ENCODE assay signal across 22 mouse cellular contexts in the genomic region with DNA sequence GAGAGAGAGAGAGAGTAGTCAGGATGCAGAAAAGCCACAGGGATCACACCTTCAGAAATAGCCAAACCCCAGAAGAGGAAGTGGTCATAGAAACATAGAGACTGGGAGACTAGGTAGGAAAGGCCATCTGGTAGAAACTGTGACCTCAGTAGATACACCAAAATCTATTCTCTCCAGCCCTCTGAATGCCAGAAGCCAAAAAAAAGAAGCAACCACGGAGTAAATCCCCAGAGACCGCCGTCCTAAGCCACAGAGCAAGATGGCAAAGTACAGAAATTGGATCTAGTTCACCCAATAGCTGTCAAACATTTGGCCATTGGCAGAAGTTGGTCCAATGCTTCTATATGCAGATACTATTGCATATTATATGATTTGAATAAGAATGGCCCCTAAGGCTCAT.
DNase-seq lines count a peak whose midpoint lies in the region; ATAC-seq and TF ChIP-seq lines count a peak whose summit lies in the region.
"Had no signal": no experiment of that assay in that cellular context is flagged by ENCODE, and none has a peak within 500 bp of the region (broad histone marks: within the 10 kb centered on the region; RNA-seq: fewer than 3 reads in every experiment).

No protein-coding gene starts in this region.

- peak; percentile 53 for DNase-seq in heart, adult 11 months
- no peak for DNase-seq in heart, postnatal 25 days (ENCODE audit: low spot score)
- peak; percentile 33 for DNase-seq in MEL (ENCODE audit: low read depth, low spot score)
- DNase-seq in natural killer cell, adult 2 months (ENCODE audit: low spot score in 2 of 2): peak; percentile 22 to 62
- no peak for DNase-seq in right cerebral cortex, adult 18-20 months
- DNase-seq in limb, embryonic 10.5 days (ENCODE audit: low spot score): no peak
- DNase-seq: adrenal gland, adult 2 months; adrenal gland, postnatal 10 days; adrenal gland, postnatal 25 days; cerebellum, adult 11 months; cerebellum, adult 18-20 months; cerebellum, adult 8-10 months; cerebellum, adult 9-11 months; cerebellum, postnatal 14 days; cerebellum, postnatal 36 days had no signal

- TF ChIP-seq RAD21 in MEL (IDR thresholded peaks at IDR 0.05; ENCODE audit: low read depth, low read length): no peak

- H3K36me3 ChIP-seq in MEL (ENCODE audit: control insufficient read depth in 1 of 2, insufficient read depth in 2 of 2, low read length in 2 of 2): peaks cover 0 to 12% of the 10 kb centered on the region in 2 experiments; a peak in 2 of 4 replicates
- no peaks in the 10 kb centered on the region for H3K36me3 ChIP-seq in limb, embryonic 10.5 days
- H3K36me3 ChIP-seq: embryonic facial prominence, embryonic 10.5 days; embryonic facial prominence, embryonic 12.5 days; forebrain, embryonic 10.5 days; forebrain, embryonic 12.5 days; G1E had no signal

- 0 out of 2 replicates have a peak, but pooled peaks have one; percentile 25 for ATAC-seq in granulocyte monocyte progenitor cell, adult 5-6 weeks (replicated peaks; ENCODE audit: poor library complexity, severe bottlenecking)
- ATAC-seq in erythroid progenitor cell, adult 5-6 weeks (replicated peaks; ENCODE audit: low FRiP score, poor library complexity, severe bottlenecking): no peak

- TF ChIP-seq EP300 in MEL (IDR thresholded peaks at IDR 0.05; ENCODE audit: low read depth in 1 of 2, low read length in 2 of 2): no peak

- no peak overlapping the region for H3K27ac ChIP-seq in MEL (ENCODE audit: control insufficient read depth, low read depth, low read length)
- H3K27ac ChIP-seq in limb, embryonic 10.5 days: no peak overlapping the region
- H3K27ac ChIP-seq: embryonic facial prominence, embryonic 10.5 days; embryonic facial prominence, embryonic 12.5 days; forebrain, embryonic 10.5 days; forebrain, embryonic 12.5 days had no signal

- 78% methylated on average over 3 of the region's 3 CpGs for WGBS in limb, embryonic 10.5 days

- no peak for TF ChIP-seq CTCF in MEL (IDR thresholded peaks at IDR 0.05 in 2 of 3, conservative IDR thresholded peaks at IDR 0.05 in 1 of 3; ENCODE audit: control insufficient read depth in 1 of 3, insufficient read depth in 1 of 3, low read depth in 2 of 3, low read length in 3 of 3, poor library complexity in 1 of 3, severe bottlenecking in 1 of 3)

- H3K9ac ChIP-seq in MEL (ENCODE audit: control insufficient read depth, low read depth, low read length, poor library complexity, severe bottlenecking): no peak overlapping the region
- H3K9ac ChIP-seq: embryonic facial prominence, embryonic 12.5 days; forebrain, embryonic 12.5 days had no signal

- H3K9me3 ChIP-seq in MEL (replicated peaks; ENCODE audit: insufficient read depth, low read length): no peaks in the 10 kb centered on the region
- no peaks in the 10 kb centered on the region for H3K9me3 ChIP-seq in limb, embryonic 10.5 days (replicated peaks)
- H3K9me3 ChIP-seq: embryonic facial prominence, embryonic 10.5 days; embryonic facial prominence, embryonic 12.5 days; forebrain, embryonic 10.5 days; forebrain, embryonic 12.5 days had no signal

- intact Hi-C loops in heart, postnatal 25 days (cut with DNase I): loop anchor here (5.0 to 10.0 kb wide), 2 partner anchors 1197 to 1315 kb away; a partner anchor contains a TSS

- no peak overlapping the region for H3K4me3 ChIP-seq in MEL (ENCODE audit: control insufficient read depth in 1 of 2, insufficient read depth in 1 of 2, low read depth in 2 of 2, low read length in 2 of 2)
- no peak overlapping the region for H3K4me3 ChIP-seq in limb, embryonic 10.5 days
- H3K4me3 ChIP-seq: embryonic facial prominence, embryonic 10.5 days; embryonic facial prominence, embryonic 12.5 days; forebrain, embryonic 10.5 days; forebrain, embryonic 12.5 days had no signal

- no peak for TF ChIP-seq POLR2A in MEL (IDR thresholded peaks at IDR 0.05; ENCODE audit: control insufficient read depth in 1 of 2, insufficient read depth in 1 of 2, low read depth in 1 of 2, low read length in 2 of 2, poor library complexity in 1 of 2)

- no peaks in the 10 kb centered on the region for H3K79me2 ChIP-seq in MEL (ENCODE audit: control insufficient read depth, insufficient read depth, low read length, poor library complexity)

- H3K27me3 ChIP-seq in MEL (ENCODE audit: control insufficient read depth in 1 of 2, insufficient read depth in 2 of 2, low read length in 2 of 2): no peaks in the 10 kb centered on the region
- H3K27me3 ChIP-seq in limb, embryonic 10.5 days (ENCODE audit: low read depth, poor library complexity, severe bottlenecking): no peaks in the 10 kb centered on the region; the same call in 1 of the 2 replicates
- H3K27me3 ChIP-seq: embryonic facial prominence, embryonic 12.5 days; forebrain, embryonic 12.5 days had no signal

- H3K4me1 ChIP-seq in MEL (ENCODE audit: control insufficient read depth in 1 of 2, insufficient read depth in 2 of 2, low read length in 2 of 2): peaks cover 5 to 18% of the 10 kb centered on the region in 2 experiments; a peak in 3 of 4 replicates
- peaks cover 19% of the 10 kb centered on the region for H3K4me1 ChIP-seq in limb, embryonic 10.5 days
- H3K4me1 ChIP-seq: forebrain, embryonic 12.5 days had no signal

TF ChIP-seq in MEL, 35 proteins besides CTCF, POLR2A, EP300 and RAD21:
- no peak for TF ChIP-seq NELFE (IDR thresholded peaks at IDR 0.05; ENCODE audit: low read depth, low read length)
- TF ChIP-seq CHD2 (IDR thresholded peaks at IDR 0.05; ENCODE audit: low read length): no peak
- TF ChIP-seq MYC (IDR thresholded peaks at IDR 0.05; ENCODE audit: low read depth, low read length): no peak
- no peak for TF ChIP-seq USF2 (IDR thresholded peaks at IDR 0.05; ENCODE audit: borderline replicate concordance in 1 of 2, insufficient read depth in 1 of 2, low read depth in 1 of 2, low read length in 2 of 2)
- TF ChIP-seq TCF12 (IDR thresholded peaks at IDR 0.05; ENCODE audit: low read depth, low read length): no peak
- TF ChIP-seq UBTF (IDR thresholded peaks at IDR 0.05; ENCODE audit: borderline replicate concordance, insufficient read depth, low read depth, low read length): no peak
- TF ChIP-seq KAT2A (conservative IDR thresholded peaks at IDR 0.05; ENCODE audit: low read depth, low read length): no peak
- TF ChIP-seq MAZ (IDR thresholded peaks at IDR 0.05; ENCODE audit: low read depth, low read length): no peak
- TF ChIP-seq JUND (IDR thresholded peaks at IDR 0.05; ENCODE audit: low read depth, low read length): no peak
- no peak for TF ChIP-seq SMC3 (IDR thresholded peaks at IDR 0.05; ENCODE audit: low read depth, low read length)

Comparison
In these comparisons a context has a peak if more than half of its experiments do, and no peak if none do; other contexts are left out.
1. DNase-seq: peak in heart, adult 11 months (single experiment), MEL (single experiment) and natural killer cell, adult 2 months (2 of 2); none in heart, postnatal 25 days (single experiment), right cerebral cortex, adult 18-20 months (single experiment) and limb, embryonic 10.5 days (single experiment).